Mouse (Mus musculus): ENCODE results near the gene Grk6.

- TF ChIP-seq CTCF (IDR thresholded peaks at IDR 0.05; ENCODE audit: low read depth): no peak
- no peak for TF ChIP-seq EP300 (IDR thresholded peaks at IDR 0.05; ENCODE audit: low read depth)
Observed at GRCm38 (mm10) chr13:55504390-55504789, 59.5 kb downstream of the Grk6 start.

Measured in heart, postnatal 0 days (tissue).